Mouse (Mus musculus) MEL (cell line): Measurements from ENCODE around the gene Mst1.

Source experiments
- BHLHE40 ChIP-seq: IDR thresholded peaks from 2 replicates; pipeline ENCODE4 v1.6.1; 2012; ENCODE audit warnings: low read depth, mild to moderate bottlenecking, inconsistent platforms, low read length, improper control_type of control experiment, borderline replicate concordance
- CTCF ChIP-seq, 3 experiments: IDR thresholded peaks in 2 of 3; conservative IDR thresholded peaks in 1 of 3; 2 replicates each; pipeline ENCODE4 v1.5.1; 2011 to 2012; ENCODE audit warnings: low read length in 3 of 3, low read depth in 2 of 3, mild to moderate bottlenecking in 2 of 3, improper control_type of control experiment in 1 of 3, inconsistent platforms in 1 of 3, mixed read lengths in 1 of 3, moderate library complexity in 1 of 3; ENCODE audit not compliant: control insufficient read depth in 1 of 3, insufficient read depth in 1 of 3, poor library complexity in 1 of 3, severe bottlenecking in 1 of 3
- EP300 ChIP-seq, 2 experiments: IDR thresholded peaks; 2 replicates each; pipeline ENCODE4 v1.6.1; 2011; ENCODE audit warnings: improper control_type of control experiment in 2 of 2, low read length in 2 of 2, low read depth in 1 of 2, mild to moderate bottlenecking in 1 of 2
- MEF2A ChIP-seq: IDR thresholded peaks from 2 replicates; pipeline ENCODE4 v1.6.1; 2014; ENCODE audit warnings: low read depth, mild to moderate bottlenecking, inconsistent platforms, low read length, improper control_type of control experiment; ENCODE audit not compliant: poor library complexity, insufficient replicate concordance, severe bottlenecking; ENCODE audit errors: extremely low read depth
- RAD21 ChIP-seq: IDR thresholded peaks from 2 replicates; pipeline ENCODE4 v1.6.1; 2011; ENCODE audit warnings: mild to moderate bottlenecking, low read depth, low read length, improper control_type of control experiment

- no peak for TF ChIP-seq BHLHE40
- TF ChIP-seq CTCF (IDR thresholded peaks at IDR 0.05 in 2 of 3, conservative IDR thresholded peaks at IDR 0.05 in 1 of 3; ENCODE audit: control insufficient read depth in 1 of 3, insufficient read depth in 1 of 3, low read depth in 2 of 3, low read length in 3 of 3, poor library complexity in 1 of 3, severe bottlenecking in 1 of 3): no peak
- no peak for TF ChIP-seq MEF2A
- no peak for TF ChIP-seq EP300 (IDR thresholded peaks at IDR 0.05; ENCODE audit: low read depth in 1 of 2, low read length in 2 of 2)
- TF ChIP-seq RAD21: no peak
These were observed 18.1 kb upstream of the Mst1 start for GRCm38 (mm10) chr9:108062142-108062541.
